Mouse (Mus musculus) monocyte, adult 2 months (primary cell): Measurements from ENCODE around the gene Tbl1xr1.

Experiments
- DNase-seq, 2 experiments: peaks; one replicate each; pipeline ENCODE4 v3.0.0; 2022; ENCODE audit warnings: low spot score in 2 of 2, low read depth in 1 of 2

The Tbl1xr1 gene

GRCm38 (mm10) chr3:22194185-22194856 is 117.9 kb downstream of the Tbl1xr1 start:
- DNase-seq = no peak

DNA sequence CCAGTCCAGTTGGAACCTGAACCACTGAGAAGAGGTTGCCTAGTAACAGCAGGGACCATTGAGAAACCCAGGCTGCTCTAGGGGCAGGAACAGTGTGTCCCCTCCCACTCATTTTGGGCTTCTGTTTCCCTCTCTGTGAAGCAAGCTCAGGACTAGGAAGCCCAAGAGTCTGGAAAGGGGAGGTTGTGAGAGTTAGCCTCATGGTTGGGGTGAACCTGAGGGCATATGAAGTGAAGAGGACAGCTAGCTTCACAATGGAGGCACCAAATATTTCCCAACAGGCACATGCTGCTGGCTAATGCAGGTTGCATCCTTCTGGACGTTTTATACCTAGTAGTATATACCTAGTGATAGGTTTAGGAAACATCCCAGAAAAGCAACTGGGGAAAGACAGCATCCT is 122.3 kb downstream of the Tbl1xr1 start:
- DNase-seq = no peak

DNA sequence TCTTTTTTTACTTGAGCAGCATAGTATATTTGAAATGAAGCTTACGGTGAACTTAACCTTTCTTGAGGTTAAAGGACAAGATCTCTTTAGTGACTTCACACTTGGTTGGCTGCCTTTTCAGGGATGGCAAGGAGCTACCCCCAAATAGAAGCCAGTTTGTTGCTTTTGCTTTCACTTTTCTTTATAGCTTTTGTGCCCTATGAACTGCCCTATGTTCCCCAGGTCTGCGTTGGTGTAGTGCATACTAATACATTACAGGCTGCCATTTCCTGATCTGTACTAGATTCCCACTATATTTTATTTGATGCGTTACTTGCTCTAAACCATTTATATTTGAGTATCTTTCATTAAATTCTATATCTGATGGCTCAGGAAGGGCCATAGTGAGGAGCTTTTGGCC is 127.7 kb downstream of the Tbl1xr1 start:
- no peak for DNase-seq

DNA sequence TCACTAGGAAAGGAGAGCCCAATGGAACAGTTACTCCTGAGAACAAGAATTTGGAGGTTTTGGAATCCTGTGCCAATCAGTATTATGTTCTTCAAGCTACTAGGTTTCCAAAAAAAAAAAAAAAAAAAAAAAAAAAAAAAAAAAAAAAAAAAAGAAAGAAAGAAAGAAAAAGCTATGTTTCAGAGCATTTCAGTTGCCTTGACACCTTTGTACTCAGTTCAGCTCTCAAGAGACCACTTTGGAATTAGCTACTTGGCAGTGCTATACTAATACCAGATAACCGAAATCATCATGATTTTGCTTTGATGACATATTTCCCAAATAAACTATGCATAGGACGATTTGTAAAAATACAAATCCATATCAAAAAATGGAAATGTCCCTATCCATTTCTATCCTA is 145.1 kb downstream of the Tbl1xr1 start:
- no peak for DNase-seq

- DNase-seq = no peak
Measured at GRCm38 (mm10) chr3:22222351-22222750, 145.9 kb downstream of the Tbl1xr1 start.

- DNase-seq = no peak
Measured at GRCm38 (mm10) chr3:22223023-22223422, 146.6 kb downstream of the Tbl1xr1 start.

GRCm38 (mm10) chr3:22228052-22228451 is 151.6 kb downstream of the Tbl1xr1 start:
- DNase-seq = no peak

GRCm38 (mm10) chr3:22230635-22231034 is 154.2 kb downstream of the Tbl1xr1 start:
- DNase-seq = no peak

DNA sequence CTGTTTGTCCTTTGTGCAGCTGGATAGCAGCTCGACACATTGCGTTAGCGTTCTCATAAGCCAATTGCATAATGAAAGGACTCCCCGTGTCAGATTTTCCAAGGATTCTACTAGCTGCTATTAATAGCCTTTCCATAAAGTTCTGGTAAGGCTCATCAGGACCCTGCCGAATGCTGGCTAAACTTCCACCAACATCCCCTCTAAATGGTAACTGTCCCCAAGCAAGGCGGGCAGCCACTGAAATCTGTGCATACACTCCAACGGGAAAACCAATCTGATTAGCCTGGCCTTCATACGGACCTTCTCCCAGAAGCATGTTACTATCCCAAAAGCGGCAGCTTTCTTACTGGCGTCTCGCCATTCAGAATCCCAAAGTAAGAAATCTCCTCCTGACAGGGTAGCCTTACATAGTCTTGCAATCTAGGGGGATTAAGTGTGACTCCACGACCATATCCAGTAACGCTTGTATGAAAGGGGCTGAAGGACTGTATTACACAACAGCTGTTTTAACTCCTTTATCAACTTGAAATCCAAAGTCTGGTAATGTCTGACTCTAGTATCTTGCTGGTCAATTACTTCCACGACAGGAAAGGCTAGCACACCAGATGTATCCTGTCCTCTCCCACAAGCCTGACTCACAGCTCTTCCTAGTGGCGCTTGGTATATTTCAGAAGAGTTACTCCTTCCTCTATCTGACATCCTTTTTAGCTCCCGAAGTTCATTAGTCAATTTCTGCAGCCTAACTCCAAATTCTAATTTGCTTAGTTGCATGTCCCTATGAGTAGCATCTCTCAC is 161.9 kb downstream of the Tbl1xr1 start:
- no peak for DNase-seq
